In genomic region chr11:70174491-70174890, GRCm38 (mm10) we compare ENCODE assay signal across 13 mouse cellular contexts. TPM values are rescaled to one million over a fixed set of nuclear protein-coding genes. Genes with fewer than 3 reads are reported as not detected.
"Had no signal": no experiment of that assay in that cellular context is flagged by ENCODE, and none has a peak within 500 bp of the region (broad histone marks: within the 10 kb centered on the region; RNA-seq: fewer than 3 reads in every experiment).

No protein-coding gene starts in this region.

- H3K9me3 ChIP-seq: intestine, embryonic 15.5 days; limb, embryonic 15.5 days; midbrain, embryonic 13.5 days; stomach, embryonic 15.5 days had no signal

- H3K27me3 ChIP-seq: intestine, embryonic 15.5 days; limb, embryonic 15.5 days; midbrain, embryonic 13.5 days; stomach, embryonic 15.5 days had no signal

- H3K4me2 ChIP-seq: intestine, embryonic 15.5 days; limb, embryonic 15.5 days; midbrain, embryonic 13.5 days; stomach, embryonic 15.5 days had no signal

- H3K36me3 ChIP-seq: intestine, embryonic 15.5 days; limb, embryonic 15.5 days; midbrain, embryonic 13.5 days; stomach, embryonic 15.5 days had no signal

- H3K4me1 ChIP-seq: intestine, embryonic 15.5 days; limb, embryonic 15.5 days; midbrain, embryonic 13.5 days; stomach, embryonic 15.5 days had no signal

- H3K9ac ChIP-seq: intestine, embryonic 15.5 days; limb, embryonic 15.5 days; liver, embryonic 14.5 days; midbrain, embryonic 13.5 days; stomach, embryonic 15.5 days had no signal

- H3K27ac ChIP-seq: intestine, embryonic 15.5 days; left cerebral cortex, adult 2 months; limb, embryonic 15.5 days; liver, embryonic 14.5 days; midbrain, embryonic 13.5 days; stomach, embryonic 15.5 days had no signal

- DNase-seq: lung, adult 18-20 months; lung, postnatal 36 days; right cerebral cortex, postnatal 14 days; thymus, postnatal 36 days had no signal

- ATAC-seq: intestine, embryonic 15.5 days; midbrain, embryonic 13.5 days had no signal

- H3K4me3 ChIP-seq: intestine, embryonic 15.5 days; left cerebral cortex, adult 2 months; limb, embryonic 15.5 days; midbrain, embryonic 13.5 days; stomach, embryonic 15.5 days had no signal

RNA-seq across cellular contexts. Expression of gene Clec10a, which starts 18.5 kb away (rescaled TPM):
- polyA plus RNA-seq: limb, embryonic 11.5 days; neural tube, embryonic 14.5 days had no signal

RNA-seq across cellular contexts. Expression of gene Slc16a11, which starts 38.1 kb away (rescaled TPM):
- total RNA-seq: megakaryocyte progenitor cell, adult 5-6 weeks had no signal

RNA-seq across cellular contexts. Expression of gene Mgl2, which starts 44.4 kb away (rescaled TPM):
- polyA plus RNA-seq: limb, embryonic 11.5 days had no signal

RNA-seq across cellular contexts. Expression of gene Bcl6b, which starts 55.1 kb away (rescaled TPM):
- total RNA-seq: megakaryocyte progenitor cell, adult 5-6 weeks had no signal
